Mouse (Mus musculus) kidney, embryonic 16.5 days (tissue): ENCODE measurements around the gene Lhx4. TPM values are rescaled to one million over a fixed set of nuclear protein-coding genes. Genes with fewer than 3 reads are reported as not detected.

Source experiments
- ATAC-seq: fragments of 200-750 bp; cut with Nextera tagmentation; 2 replicates; pipeline ENCODE4 v1.8.0; 2017; ENCODE audit warnings: moderate TSS enrichment; ENCODE audit not compliant: low FRiP score, low TSS enrichment
- H3K27ac ChIP-seq: fragments of 300-500 bp; sonication (generic); 2 replicates; pipeline ENCODE4 v1.5.1; 2014; ENCODE audit warnings: low read length
- H3K27me3 ChIP-seq: fragments of 300-500 bp; sonication (generic); 2 replicates; pipeline ENCODE4 v1.6.1; 2014; ENCODE audit warnings: low read length, control low read depth, mixed read lengths; ENCODE audit not compliant: insufficient read depth
- H3K36me3 ChIP-seq: fragments of 300-500 bp; sonication (generic); 2 replicates; pipeline ENCODE4 v1.6.1; 2014; ENCODE audit warnings: low read length, control low read depth, mixed read lengths; ENCODE audit not compliant: insufficient read depth
- H3K4me1 ChIP-seq: fragments of 300-500 bp; sonication (generic); 2 replicates; pipeline ENCODE4 v1.6.1; 2014; ENCODE audit warnings: low read length, control low read depth, mixed read lengths; ENCODE audit not compliant: insufficient read depth
- H3K4me2 ChIP-seq: fragments of 300-500 bp; sonication (generic); replicated peaks from 2 replicates; pipeline ENCODE4 v1.6.1; 2014; ENCODE audit warnings: low read depth, low read length
- H3K4me3 ChIP-seq: fragments of 300-500 bp; sonication (generic); 2 replicates; pipeline ENCODE4 v1.5.1; 2014; ENCODE audit warnings: mild to moderate bottlenecking, low read length
- H3K9ac ChIP-seq: fragments of 300-500 bp; sonication (generic); replicated peaks from 2 replicates; pipeline ENCODE4 v1.6.1; 2014; ENCODE audit warnings: low read length
- H3K9me3 ChIP-seq: fragments of 300-500 bp; sonication (generic); 2 replicates; pipeline ENCODE4 v1.6.1; 2016; ENCODE audit warnings: low read length, control low read depth
- WGBS: fragments of 180-500 bp; shearing (Covaris S2); extraction: QIAGEN DNeasy Blood & Tissue Kit; methylation state at CpG from one replicate; pipeline ENCODE4 v1.1.7; 2014; 5-methylcytosine and 5-hydroxymethylcytosine counted together
- polyA plus RNA-seq: library from polyadenylated mRNA; unstranded; fragments of >200 nt; fragmentation: Nextera tagmentation; extraction: Ambion mirVana; gene quantifications from 2 replicates; pipeline ENCODE4 v1.2.1, GENCODE M21; 2015

Lhx4 gene
- polyA plus RNA-seq, result not detected in 2 replicates

GRCm38 (mm10) chr1:155751484-155752255 is at the start of gene Lhx4:
Lhx4 (minus strand) TSS chr1:155751684.
- Histone ChIP-seq H3K9me3 (no peaks in the 10 kb centered on the region), H3K27ac (no peak within 1 kb of the TSS), H3K36me3 (no peaks in the 10 kb centered on the region), H3K4me2 (no peak within 1 kb of the TSS), H3K27me3 (peaks cover 56% of the 10 kb centered on the region), H3K4me3 (no peak within 1 kb of the TSS), H3K4me1 (peaks cover 8% of the 10 kb centered on the region; the same call in 1 of the 2 replicates), H3K9ac (no peak within 1 kb of the TSS)
- ATAC-seq, result no peak
- WGBS, result 63% methylated on average over 6 of the region's 6 CpGs

- H3K4me3 ChIP-seq, result no peak overlapping the region
- 93% methylated on average over 4 of the region's 4 CpGs for WGBS
- no peak overlapping the region for H3K9ac ChIP-seq
- peaks cover 16% of the 10 kb centered on the region; the same call in 1 of the 2 replicates for H3K36me3 ChIP-seq
- H3K9me3 ChIP-seq, result no peaks in the 10 kb centered on the region
- no peaks in the 10 kb centered on the region for H3K27me3 ChIP-seq
- no peak for ATAC-seq
- no peaks in the 10 kb centered on the region for H3K4me1 ChIP-seq
- H3K4me2 ChIP-seq, result no peak overlapping the region
- H3K27ac ChIP-seq, result no peak overlapping the region
Observed at GRCm38 (mm10) chr1:155798000-155798399, 46.5 kb upstream of the Lhx4 start.

DNA sequence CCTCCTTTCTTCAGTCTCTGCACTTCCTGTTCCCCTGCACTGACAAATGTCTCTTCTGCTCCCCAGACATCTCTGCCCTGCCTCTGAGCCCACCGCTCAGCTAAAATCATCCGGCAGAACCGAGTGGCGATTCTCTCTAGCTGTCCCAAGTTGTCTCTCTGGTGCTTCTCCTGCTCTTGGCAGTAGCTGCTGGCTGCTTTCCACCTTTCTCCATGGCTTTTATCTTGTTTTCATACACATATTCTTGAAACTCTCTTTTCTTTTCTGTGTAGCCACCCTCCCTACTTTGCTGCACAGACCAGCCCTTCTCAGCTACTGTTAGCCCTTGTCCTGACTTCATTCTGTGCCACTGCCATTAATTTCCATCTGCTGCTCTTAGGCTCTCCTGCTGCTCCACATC is 45.9 kb upstream of the Lhx4 start:
- H3K9me3 ChIP-seq, result no peaks in the 10 kb centered on the region
- H3K36me3 ChIP-seq, result peaks cover 11% of the 10 kb centered on the region; the same call in 1 of the 2 replicates
- no peaks in the 10 kb centered on the region for H3K27me3 ChIP-seq
- no peak overlapping the region for H3K4me2 ChIP-seq
- WGBS, result 75% methylated on average over 4 of the region's 4 CpGs
- H3K4me3 ChIP-seq, result no peak overlapping the region
- no peak for ATAC-seq
- H3K27ac ChIP-seq, result no peak overlapping the region
- H3K4me1 ChIP-seq, result no peaks in the 10 kb centered on the region
- H3K9ac ChIP-seq, result no peak overlapping the region

- H3K27me3 ChIP-seq, result no peaks in the 10 kb centered on the region
- no peak overlapping the region for H3K9ac ChIP-seq
- H3K4me2 ChIP-seq, result no peak overlapping the region
- ATAC-seq, result no peak
- WGBS, result 77% methylated on average over 11 of the region's 11 CpGs
- H3K9me3 ChIP-seq, result no peaks in the 10 kb centered on the region
- no peaks in the 10 kb centered on the region for H3K4me1 ChIP-seq
- 0 out of 2 replicates have a peak, but pooled peaks cover 9% of the 10 kb centered on the region for H3K36me3 ChIP-seq
- H3K4me3 ChIP-seq, result no peak overlapping the region
- no peak overlapping the region for H3K27ac ChIP-seq
Observed at GRCm38 (mm10) chr1:155796757-155797405, 45.4 kb upstream of the Lhx4 start.

DNA sequence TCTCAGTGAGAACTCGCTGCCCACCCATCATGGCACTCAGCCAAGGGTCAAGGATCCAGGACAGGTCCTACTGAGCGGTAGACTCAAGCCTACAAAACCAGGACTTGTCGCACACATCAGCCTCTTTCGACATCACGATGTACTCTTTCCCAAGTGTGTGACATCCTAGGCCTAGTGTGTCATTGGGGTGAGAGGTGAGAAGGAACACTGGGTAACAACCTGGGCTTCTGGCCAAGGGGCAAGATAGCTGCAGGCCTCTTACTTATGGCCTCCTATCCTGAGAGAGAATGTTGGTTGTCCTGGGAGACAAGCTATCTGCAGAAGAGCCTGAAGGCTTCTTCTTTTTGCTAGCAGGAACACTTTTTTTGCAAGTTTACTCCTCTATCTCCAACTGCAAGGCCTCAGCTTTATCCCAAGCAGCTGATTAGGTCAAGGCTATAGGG is 44.3 kb upstream of the Lhx4 start:
- no peak overlapping the region for H3K4me2 ChIP-seq
- no peaks in the 10 kb centered on the region for H3K27me3 ChIP-seq
- no peak overlapping the region for H3K4me3 ChIP-seq
- H3K36me3 ChIP-seq, result peaks cover 9% of the 10 kb centered on the region; the same call in 1 of the 2 replicates
- H3K27ac ChIP-seq, result no peak overlapping the region
- WGBS, result 95% methylated on average over 5 of the region's 5 CpGs
- no peaks in the 10 kb centered on the region for H3K9me3 ChIP-seq
- no peaks in the 10 kb centered on the region for H3K4me1 ChIP-seq
- no peak overlapping the region for H3K9ac ChIP-seq
- no peak for ATAC-seq

GRCm38 (mm10) chr1:155794855-155795254 is 43.4 kb upstream of the Lhx4 start:
- no peak overlapping the region for H3K27ac ChIP-seq
- H3K9me3 ChIP-seq, result no peaks in the 10 kb centered on the region
- no peak overlapping the region for H3K4me3 ChIP-seq
- WGBS, result 84% methylated on average over 6 of the region's 6 CpGs
- ATAC-seq, result no peak
- H3K9ac ChIP-seq, result no peak overlapping the region
- no peak overlapping the region for H3K4me2 ChIP-seq
- no peaks in the 10 kb centered on the region for H3K4me1 ChIP-seq
- no peaks in the 10 kb centered on the region for H3K27me3 ChIP-seq
- H3K36me3 ChIP-seq, result peaks cover 9% of the 10 kb centered on the region; the same call in 1 of the 2 replicates

GRCm38 (mm10) chr1:155791919-155792318 is 40.4 kb upstream of the Lhx4 start:
- Histone ChIP-seq H3K4me2 (no peak overlapping the region), H3K9ac (no peak overlapping the region), H3K4me1 (no peaks in the 10 kb centered on the region), H3K36me3 (peaks cover 31% of the 10 kb centered on the region), H3K27ac (no peak overlapping the region), H3K4me3 (no peak overlapping the region), H3K9me3 (peaks cover 6% of the 10 kb centered on the region; the same call in 1 of the 2 replicates), H3K27me3 (no peaks in the 10 kb centered on the region)
- WGBS, result 63% methylated on average over 5 of the region's 5 CpGs
- no peak for ATAC-seq

- 78% methylated on average over 16 of the region's 16 CpGs for WGBS
- Histone ChIP-seq H3K27me3 (no peaks in the 10 kb centered on the region), H3K27ac (no peak overlapping the region), H3K4me1 (no peaks in the 10 kb centered on the region), H3K9ac (no peak overlapping the region), H3K9me3 (peaks cover 6% of the 10 kb centered on the region; the same call in 1 of the 2 replicates), H3K4me3 (no peak overlapping the region), H3K36me3 (peaks cover 31% of the 10 kb centered on the region), H3K4me2 (no peak overlapping the region)
- ATAC-seq, result no peak
Observed at GRCm38 (mm10) chr1:155790111-155790974, 38.9 kb upstream of the Lhx4 start.

- Histone ChIP-seq H3K4me1 (peaks cover 5% of the 10 kb centered on the region; the same call in 1 of the 2 replicates), H3K27ac (no peak overlapping the region), H3K36me3 (peaks cover 32% of the 10 kb centered on the region), H3K27me3 (no peaks in the 10 kb centered on the region), H3K9me3 (peaks cover 6% of the 10 kb centered on the region; the same call in 1 of the 2 replicates), H3K4me3 (no peak overlapping the region), H3K9ac (no peak overlapping the region), H3K4me2 (no peak overlapping the region)
- 77% methylated on average over 7 of the region's 7 CpGs for WGBS
- ATAC-seq, result no peak
Observed at GRCm38 (mm10) chr1:155785886-155786285, 34.4 kb upstream of the Lhx4 start.
